Mouse (Mus musculus) cerebellum, adult 9-11 months (tissue): ENCODE results near the gene Ank2.
"Not testable (repeated sequence)": the region's sequence is repeated elsewhere in the genome, so short reads cannot be mapped to it uniquely, and the experiment has no call there.

Experiments used
- DNase-seq: peaks from one replicate; pipeline ENCODE4 v3.0.0; 2022

Gene Ank2

DNA sequence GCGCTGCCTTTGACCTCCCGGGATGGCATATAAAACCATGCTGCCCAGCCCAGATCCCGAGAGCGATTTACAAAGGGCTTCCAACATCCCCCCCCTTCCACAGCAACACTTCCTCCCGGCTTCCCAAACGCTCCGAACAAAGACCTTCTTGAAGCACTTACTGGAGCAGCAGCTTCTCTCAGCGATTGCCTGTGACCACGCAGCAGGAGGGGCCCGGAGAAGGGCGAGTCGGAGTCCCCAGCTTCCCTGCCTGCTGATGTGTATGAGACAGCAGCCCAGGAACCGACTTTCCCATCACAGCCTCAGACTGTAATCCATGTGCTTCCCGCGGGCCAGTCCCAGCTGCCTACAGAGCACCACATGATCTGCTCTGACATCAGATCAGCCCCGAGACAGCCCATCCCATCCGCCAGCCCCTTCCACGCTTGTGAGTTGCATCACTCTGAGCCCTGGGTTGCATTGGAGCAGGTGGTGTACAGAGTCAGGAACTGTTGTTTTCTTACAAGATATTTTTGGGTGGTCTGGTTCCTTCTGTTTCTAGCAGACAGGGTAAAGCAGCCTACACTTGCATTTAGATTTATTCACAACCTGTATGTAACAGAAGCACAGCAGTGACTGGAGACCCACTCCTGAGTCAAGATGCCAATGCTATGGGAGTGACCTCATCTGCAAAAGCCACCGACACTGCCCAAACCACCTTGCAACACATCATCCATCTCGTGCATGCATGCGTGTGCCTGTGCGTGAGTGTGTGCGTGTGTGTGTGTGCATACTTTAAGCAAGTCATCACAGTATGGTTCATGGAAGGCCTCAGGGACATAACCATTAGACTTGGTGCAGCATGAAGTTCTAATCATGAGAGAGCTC is 90.2 kb downstream of the Ank2 start:
- DNase-seq, result peak; percentile 72

- DNase-seq, result peak; percentile 11
Observed at GRCm38 (mm10) chr3:127407868-127408574, 91.1 kb downstream of the Ank2 start.

DNA sequence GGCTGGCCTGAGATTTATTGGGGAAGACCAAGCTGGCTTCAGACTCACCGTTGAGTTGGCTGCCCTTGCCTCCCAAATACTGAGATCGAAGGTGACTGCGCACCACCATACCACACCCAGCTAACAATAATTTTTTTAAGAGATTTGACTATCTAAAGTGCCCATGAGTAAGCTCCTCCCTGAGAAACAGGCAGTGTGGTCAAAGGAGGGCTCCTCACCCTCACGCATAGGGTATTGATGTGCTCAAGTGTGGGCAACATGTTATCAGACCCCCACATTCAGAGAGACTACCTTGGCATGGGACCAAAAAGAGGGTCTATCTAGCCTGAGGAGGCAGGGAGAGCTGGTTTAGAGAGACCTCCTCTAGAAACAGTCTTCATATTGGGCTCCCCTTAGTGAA is 92.3 kb downstream of the Ank2 start:
- peak; percentile 18 for DNase-seq

- DNase-seq, result no peak
Observed at GRCm38 (mm10) chr3:127404371-127404770, 94.8 kb downstream of the Ank2 start.

GRCm38 (mm10) chr3:127400976-127401375 is 98.2 kb downstream of the Ank2 start:
- DNase-seq, result no peak

GRCm38 (mm10) chr3:127400468-127400867 is 98.7 kb downstream of the Ank2 start:
- not testable (repeated sequence) for DNase-seq

DNA sequence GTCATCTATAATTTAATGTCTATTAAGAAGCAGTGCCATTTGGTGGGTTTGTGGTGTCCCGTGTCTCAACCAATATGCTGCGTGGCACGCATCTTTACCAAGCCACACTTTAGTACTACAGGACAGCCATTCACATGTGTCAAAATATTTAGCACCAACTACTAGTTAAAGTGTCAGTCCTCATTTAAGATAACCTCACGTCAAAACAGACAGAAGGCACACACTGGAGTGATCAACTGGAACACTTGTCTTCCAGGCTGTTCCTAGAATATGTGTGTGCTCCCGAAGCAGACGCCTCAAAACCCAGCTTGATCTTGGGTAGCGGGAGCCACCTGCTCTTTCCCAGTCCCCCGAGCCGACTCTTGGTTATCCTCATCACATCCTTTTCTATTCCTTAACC is 101.4 kb downstream of the Ank2 start:
- no peak for DNase-seq

DNA sequence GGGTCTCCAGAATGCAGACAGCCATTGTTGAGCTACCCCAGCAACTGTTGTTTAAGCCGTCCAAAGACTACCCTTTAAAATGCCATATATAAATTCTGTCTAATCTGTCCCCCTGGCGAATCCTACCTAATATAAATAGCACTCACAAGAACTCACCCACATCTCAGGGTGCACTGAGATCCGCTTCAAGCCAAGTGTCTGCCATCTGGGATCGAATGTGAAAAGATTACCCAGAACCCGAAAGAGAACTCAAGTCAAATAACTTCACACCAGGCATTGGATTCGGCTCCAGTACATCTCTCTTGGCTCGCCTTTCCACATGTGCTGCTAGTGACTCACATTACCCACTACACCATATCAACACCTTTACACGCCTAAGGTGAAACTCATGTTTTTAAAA is 103.9 kb downstream of the Ank2 start:
- DNase-seq, result no peak

- DNase-seq, result peak; percentile 33
Observed at GRCm38 (mm10) chr3:127387016-127387517, 112.1 kb downstream of the Ank2 start.

GRCm38 (mm10) chr3:127383231-127383630 is 115.9 kb downstream of the Ank2 start:
- no peak for DNase-seq

DNA sequence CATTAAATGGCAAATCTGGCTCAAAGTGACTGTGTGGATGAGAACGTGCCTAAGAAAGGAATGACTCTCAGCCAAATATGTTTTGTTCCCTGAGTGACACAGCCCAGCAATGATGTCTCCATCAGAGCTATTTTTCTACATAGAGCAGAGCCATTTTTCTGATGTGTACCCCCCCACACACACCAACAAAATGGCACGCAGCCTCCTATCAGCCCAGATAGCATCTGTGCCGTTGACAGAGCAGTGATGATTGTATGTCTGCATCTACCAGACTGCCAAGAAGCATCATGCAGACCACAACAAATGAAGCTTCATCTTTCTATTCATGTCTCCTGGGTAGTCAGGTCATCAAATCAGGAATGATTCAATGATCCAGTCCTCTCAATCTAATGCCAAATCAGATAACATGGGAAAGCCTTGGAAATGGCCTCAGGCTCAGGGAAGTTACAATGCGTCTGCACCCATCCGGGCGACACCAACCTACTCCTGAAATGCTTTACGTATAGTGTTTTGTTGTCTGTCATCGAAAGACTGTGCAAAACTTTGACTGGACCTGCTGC is 122.2 kb downstream of the Ank2 start:
- DNase-seq, result no peak

DNA sequence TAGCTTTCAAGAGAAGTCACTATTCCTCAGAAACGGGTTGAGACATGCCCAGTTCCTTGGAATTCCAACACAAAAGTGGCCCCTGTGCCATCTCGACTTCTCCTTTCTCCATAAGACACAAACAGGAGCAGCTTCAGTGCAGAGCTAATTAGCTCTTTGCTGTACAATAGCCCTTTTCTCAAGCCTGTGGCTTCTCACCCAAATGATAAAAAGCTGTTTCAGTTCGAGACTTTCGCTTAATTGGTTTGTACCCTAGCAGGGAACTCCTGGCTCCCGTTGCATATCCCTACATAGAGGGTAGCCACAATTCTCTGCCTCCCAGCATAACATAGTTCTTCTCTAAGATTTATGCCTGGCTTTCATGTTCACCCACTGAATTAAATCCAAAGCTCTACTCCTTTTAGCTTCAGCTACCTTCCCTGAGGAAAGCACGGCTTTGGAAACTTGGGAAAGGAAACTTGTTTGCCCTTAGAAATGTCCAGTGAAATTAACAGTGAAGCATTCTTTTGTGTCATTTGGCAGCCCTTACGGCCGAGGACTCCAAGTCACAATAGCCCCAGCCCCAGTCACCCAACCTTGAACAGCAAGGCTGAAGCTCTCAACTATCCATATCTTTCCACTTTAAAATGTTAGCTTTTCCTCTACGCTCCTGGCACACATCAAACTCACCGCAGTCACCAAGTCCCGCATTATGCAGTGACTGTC is 123.0 kb downstream of the Ank2 start:
- no peak for DNase-seq

DNA sequence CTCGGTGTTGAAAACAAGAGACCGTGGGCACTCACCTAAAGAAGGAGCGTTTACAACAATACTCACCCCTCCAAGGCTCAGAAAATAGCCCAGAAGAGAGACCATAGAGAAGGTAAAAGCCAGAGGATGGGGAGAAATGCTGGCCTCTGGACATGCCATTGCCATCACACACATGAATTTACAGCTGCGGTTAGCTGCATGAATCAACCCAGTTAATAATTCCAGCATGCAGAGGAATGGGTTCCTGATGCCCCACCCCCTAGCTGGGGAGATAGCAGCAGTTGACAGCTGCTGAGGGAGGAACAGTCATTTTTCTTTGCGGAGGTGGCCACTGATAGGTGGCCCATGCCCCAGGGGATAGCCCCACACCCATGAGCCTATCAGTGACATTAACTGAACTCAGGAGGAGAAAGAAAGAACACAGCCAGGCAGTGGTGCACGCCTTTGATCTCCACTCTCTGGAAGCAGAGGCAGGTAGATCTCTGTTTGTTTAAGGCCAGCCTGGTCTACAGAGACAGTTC is 124.9 kb downstream of the Ank2 start:
- DNase-seq, result no peak

- no peak for DNase-seq
Observed at GRCm38 (mm10) chr3:127371774-127372173, 127.4 kb downstream of the Ank2 start.

- no peak for DNase-seq
Observed at GRCm38 (mm10) chr3:127369529-127369928, 129.6 kb downstream of the Ank2 start.

GRCm38 (mm10) chr3:127367450-127367849 is 131.7 kb downstream of the Ank2 start:
- no peak for DNase-seq

DNA sequence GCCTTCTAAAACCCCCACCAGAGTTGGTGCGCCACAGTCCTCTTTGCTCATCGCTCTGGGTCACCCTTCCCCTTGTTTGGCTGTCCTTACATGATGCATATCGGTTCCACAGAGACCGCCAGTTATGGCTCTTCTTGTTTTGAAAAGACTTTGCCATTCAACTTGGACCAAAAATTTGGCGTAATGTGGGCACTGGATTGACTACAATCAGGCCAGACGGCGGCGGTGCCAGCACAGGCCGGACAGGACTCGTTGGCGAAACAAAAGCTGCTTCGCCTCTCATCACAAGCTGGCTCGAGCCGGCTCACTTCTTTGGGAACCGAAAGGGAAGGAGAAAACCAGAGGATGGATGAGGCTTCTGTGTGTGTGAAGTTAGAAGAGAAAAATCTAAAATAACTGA is 135.6 kb downstream of the Ank2 start:
- DNase-seq, result peak; percentile 27

DNA sequence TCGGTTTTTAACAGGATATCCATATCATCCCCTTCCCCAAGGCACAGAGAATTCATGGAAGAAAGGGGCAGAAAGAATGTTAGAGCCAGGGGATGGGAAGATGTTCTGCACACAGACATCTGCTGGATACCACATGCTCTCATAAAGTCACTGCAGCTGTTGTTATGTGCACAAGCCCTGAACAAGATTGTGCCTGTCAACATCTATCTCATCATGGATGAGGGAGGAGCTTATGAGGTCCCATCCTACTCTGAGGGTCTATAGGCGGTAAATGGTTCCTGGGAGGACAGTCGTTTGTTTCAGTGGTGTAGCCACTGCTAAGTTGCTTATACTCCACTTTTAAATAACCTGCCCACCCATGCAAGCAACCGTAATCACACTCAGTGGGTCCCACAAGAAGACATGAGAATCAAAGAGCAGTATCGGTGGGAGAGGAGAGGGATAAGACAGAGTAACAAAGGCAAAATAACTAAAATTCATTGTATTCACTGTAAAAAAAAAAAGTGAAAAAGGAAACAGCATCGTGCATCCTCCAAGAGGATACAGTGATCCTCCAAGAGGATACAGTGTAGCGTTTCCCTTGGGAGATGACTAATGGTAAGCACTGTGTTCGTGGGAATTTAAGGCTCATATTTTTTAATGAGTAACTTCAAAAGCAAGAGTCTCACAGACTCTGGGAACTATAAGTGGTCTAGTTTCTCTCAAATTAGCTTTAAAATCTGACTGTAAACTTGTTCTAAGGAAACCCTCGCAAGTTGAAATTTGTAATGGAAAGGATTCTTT is 136.3 kb downstream of the Ank2 start:
- no peak for DNase-seq

- DNase-seq, result no peak
Observed at GRCm38 (mm10) chr3:127361846-127362245, 137.3 kb downstream of the Ank2 start.

GRCm38 (mm10) chr3:127361384-127361783 is 137.8 kb downstream of the Ank2 start:
- no peak for DNase-seq

GRCm38 (mm10) chr3:127355252-127355651 is 143.9 kb downstream of the Ank2 start:
- no peak for DNase-seq
